Mouse (Mus musculus): Measurements from ENCODE around the gene Cyp2e1. TPM values are rescaled to one million over a fixed set of nuclear protein-coding genes. Genes with fewer than 3 reads are reported as not detected.

Gene Cyp2e1
- polyA plus RNA-seq, 2 experiments = 0.07 to 0.17 TPM

DNA sequence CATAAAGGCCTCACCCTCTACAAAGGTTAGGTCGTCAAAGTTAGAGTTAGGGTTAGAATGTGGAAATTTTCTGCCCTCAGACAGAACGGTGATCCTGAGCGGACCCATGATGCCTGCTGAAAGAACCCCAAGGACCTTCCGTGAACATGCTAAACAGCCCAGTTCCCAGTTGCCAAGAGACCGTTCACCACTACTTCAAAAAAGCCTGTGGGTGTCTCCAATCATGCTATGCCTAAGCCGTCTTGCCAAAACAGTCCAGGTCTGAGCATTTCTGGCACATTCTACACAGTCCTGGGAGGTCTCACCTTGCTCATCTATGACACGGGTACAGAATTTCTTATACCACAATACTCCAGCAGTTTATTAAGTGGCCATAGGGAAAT lies 24.5 kb downstream of the Cyp2e1 start:
- no peak for DNase-seq (ENCODE audit: low read depth in 3 of 3, low spot score in 3 of 3)
- TF ChIP-seq CTCF (IDR thresholded peaks at IDR 0.05; ENCODE audit: low read depth) (no peak), EP300 (IDR thresholded peaks at IDR 0.05; ENCODE audit: low read depth) (no peak)
- H3K36me3 ChIP-seq (replicated peaks; ENCODE audit: control insufficient read depth, insufficient read depth, low read depth) = no peaks in the 10 kb centered on the region
- no peak overlapping the region for H3K4me3 ChIP-seq (ENCODE audit: insufficient read depth in 1 of 2, low read depth in 2 of 2, low read length in 2 of 2)
- H3K9me3 ChIP-seq (ENCODE audit: control insufficient read depth, low read length) = no peaks in the 10 kb centered on the region
- H3K4me1 ChIP-seq (replicated peaks; ENCODE audit: control insufficient read depth in 2 of 2, insufficient read depth in 2 of 2, low read length in 1 of 2) = no peaks in the 10 kb centered on the region
- no peak overlapping the region for H3K4me2 ChIP-seq (ENCODE audit: low read depth)
- H3K27ac ChIP-seq = no peak overlapping the region
- WGBS (ENCODE audit: insufficient replicate concordance) = 62% methylated on average over 7 of the region's 7 CpGs
- no peak overlapping the region for H3K9ac ChIP-seq (replicated peaks)
- H3K27me3 ChIP-seq (ENCODE audit: control insufficient read depth, insufficient read depth, low read length) = no peaks in the 10 kb centered on the region
- no peak for ATAC-seq (ENCODE audit: insufficient read depth)

DNA sequence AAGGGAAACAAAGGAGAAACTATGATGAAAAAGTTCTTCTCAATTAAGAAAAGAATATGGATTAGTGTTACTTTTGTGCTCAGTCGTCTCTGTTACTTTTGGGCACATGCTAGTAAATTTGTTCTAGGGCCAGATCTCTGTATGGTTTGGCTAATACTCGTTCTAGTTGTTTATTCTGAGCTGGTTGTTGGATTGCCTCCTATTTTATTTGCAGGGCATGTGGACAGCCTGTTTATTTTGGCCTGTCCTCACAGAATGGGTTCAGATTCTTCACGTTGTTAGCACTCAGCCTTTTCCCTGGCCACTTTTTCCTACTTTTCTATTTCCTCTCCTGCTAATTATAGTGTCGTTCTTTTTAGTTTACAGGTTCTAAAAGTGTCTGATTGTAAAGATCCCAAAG lies 30.0 kb downstream of the Cyp2e1 start:
- Histone ChIP-seq H3K36me3 (replicated peaks; ENCODE audit: control insufficient read depth, insufficient read depth, low read depth) (no peaks in the 10 kb centered on the region), H3K4me2 (ENCODE audit: low read depth) (no peak overlapping the region), H3K9ac (replicated peaks) (no peak overlapping the region), H3K27ac (no peak overlapping the region), H3K9me3 (ENCODE audit: control insufficient read depth, low read length) (no peaks in the 10 kb centered on the region), H3K27me3 (ENCODE audit: control insufficient read depth, insufficient read depth, low read length) (no peaks in the 10 kb centered on the region), H3K4me3 (ENCODE audit: insufficient read depth in 1 of 2, low read depth in 2 of 2, low read length in 2 of 2) (no peak overlapping the region), H3K4me1 (replicated peaks; ENCODE audit: control insufficient read depth in 2 of 2, insufficient read depth in 2 of 2, low read length in 1 of 2) (no peaks in the 10 kb centered on the region)
- 46% methylated on average over 4 of the region's 4 CpGs for WGBS (ENCODE audit: insufficient replicate concordance)
- TF ChIP-seq CTCF (IDR thresholded peaks at IDR 0.05; ENCODE audit: low read depth) = no peak
- no peak for TF ChIP-seq EP300 (IDR thresholded peaks at IDR 0.05; ENCODE audit: low read depth)
- DNase-seq (ENCODE audit: low read depth in 3 of 3, low spot score in 3 of 3) (no peak), ATAC-seq (ENCODE audit: insufficient read depth) (no peak)

DNA sequence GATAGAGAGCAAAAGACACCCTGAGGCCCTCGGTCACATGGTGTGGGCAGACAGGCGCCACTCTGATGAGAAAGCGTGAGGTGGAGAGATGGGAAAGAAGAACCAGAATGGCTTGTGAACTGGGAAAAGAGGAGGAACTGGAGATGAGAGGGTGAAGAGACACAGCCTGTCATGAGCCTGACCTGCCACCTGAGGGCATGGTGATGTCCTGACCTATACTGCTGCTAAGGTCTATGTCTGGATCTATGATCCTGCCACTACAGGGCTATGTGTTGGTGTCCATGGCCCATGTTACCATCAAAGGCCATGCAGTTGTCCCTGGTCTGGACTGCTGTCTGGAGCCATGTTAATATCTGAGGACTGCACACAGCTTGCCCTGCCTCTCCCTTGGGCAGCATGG lies 34.1 kb downstream of the Cyp2e1 start:
- H3K9me3 ChIP-seq (ENCODE audit: control insufficient read depth, low read length) = no peaks in the 10 kb centered on the region
- TF ChIP-seq EP300 (IDR thresholded peaks at IDR 0.05; ENCODE audit: low read depth) (no peak), CTCF (IDR thresholded peaks at IDR 0.05; ENCODE audit: low read depth) (peak; percentile 31)
- no peak overlapping the region for H3K4me2 ChIP-seq (ENCODE audit: low read depth)
- H3K9ac ChIP-seq (replicated peaks) = no peak overlapping the region
- ATAC-seq (ENCODE audit: insufficient read depth) (no peak), DNase-seq (ENCODE audit: low read depth in 3 of 3, low spot score in 3 of 3) (no peak)
- no peak overlapping the region for H3K4me3 ChIP-seq (ENCODE audit: insufficient read depth in 1 of 2, low read depth in 2 of 2, low read length in 2 of 2)
- no peaks in the 10 kb centered on the region for H3K27me3 ChIP-seq (ENCODE audit: control insufficient read depth, insufficient read depth, low read length)
- no peaks in the 10 kb centered on the region for H3K4me1 ChIP-seq (replicated peaks; ENCODE audit: control insufficient read depth in 2 of 2, insufficient read depth in 2 of 2, low read length in 1 of 2)
- H3K36me3 ChIP-seq (replicated peaks; ENCODE audit: control insufficient read depth, insufficient read depth, low read depth) = no peaks in the 10 kb centered on the region
- WGBS (ENCODE audit: insufficient replicate concordance) = 54% methylated on average over 3 of the region's 3 CpGs
- H3K27ac ChIP-seq = no peak overlapping the region

DNA sequence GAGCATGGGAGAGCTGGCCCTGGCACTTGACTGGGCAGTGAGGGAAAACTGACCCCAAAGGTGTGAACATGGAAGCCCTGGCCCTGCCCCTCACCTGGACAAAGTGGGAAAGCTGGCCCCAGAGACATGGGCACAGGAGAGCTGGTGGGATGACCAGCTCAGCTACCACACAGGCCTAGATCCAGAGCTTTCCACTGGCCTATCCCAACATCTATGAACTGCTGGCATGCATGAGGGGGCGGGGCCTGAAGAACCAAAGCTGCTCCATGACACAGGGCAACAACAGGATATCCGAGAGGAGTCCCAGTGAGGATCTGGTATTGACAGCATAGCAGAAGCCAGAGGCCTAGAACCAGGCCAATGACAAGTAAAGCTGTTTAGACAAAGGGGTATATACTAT lies 34.7 kb downstream of the Cyp2e1 start:
- no peak for ATAC-seq (ENCODE audit: insufficient read depth)
- TF ChIP-seq EP300 (IDR thresholded peaks at IDR 0.05; ENCODE audit: low read depth) (no peak), CTCF (IDR thresholded peaks at IDR 0.05; ENCODE audit: low read depth) (no peak)

DNA sequence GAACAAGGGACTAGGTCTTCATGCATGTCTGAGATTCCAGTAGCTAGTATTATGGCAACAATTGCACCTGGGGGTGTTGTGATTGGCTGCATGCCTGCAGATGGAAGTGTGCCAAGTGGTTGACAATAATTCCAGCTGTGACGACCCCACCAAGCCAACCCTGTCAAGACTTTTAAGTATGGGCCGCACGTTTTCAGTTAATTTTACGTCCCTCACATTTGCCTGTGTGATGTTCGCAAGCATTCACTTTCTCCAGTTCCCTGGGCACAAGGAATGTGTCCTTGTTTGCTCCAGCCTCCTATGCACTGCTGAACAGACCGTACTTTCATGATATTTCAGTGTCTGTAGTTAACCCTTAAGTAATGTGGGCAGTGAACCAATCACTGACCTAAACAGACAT lies 39.1 kb downstream of the Cyp2e1 start:
- no peak for ATAC-seq (ENCODE audit: insufficient read depth)
- H3K9ac ChIP-seq (replicated peaks) = no peak overlapping the region
- DNase-seq (ENCODE audit: low read depth in 3 of 3, low spot score in 3 of 3) = no peak
- WGBS (ENCODE audit: insufficient replicate concordance) = 68% methylated on average over 6 of the region's 6 CpGs
- H3K4me2 ChIP-seq (ENCODE audit: low read depth) = no peak overlapping the region
- no peaks in the 10 kb centered on the region for H3K36me3 ChIP-seq (replicated peaks; ENCODE audit: control insufficient read depth, insufficient read depth, low read depth)
- TF ChIP-seq EP300 (IDR thresholded peaks at IDR 0.05; ENCODE audit: low read depth) (no peak), CTCF (IDR thresholded peaks at IDR 0.05; ENCODE audit: low read depth) (no peak)
- no peaks in the 10 kb centered on the region for H3K9me3 ChIP-seq (ENCODE audit: control insufficient read depth, low read length)
- no peaks in the 10 kb centered on the region for H3K4me1 ChIP-seq (replicated peaks; ENCODE audit: control insufficient read depth in 2 of 2, insufficient read depth in 2 of 2, low read length in 1 of 2)
- no peak overlapping the region for H3K27ac ChIP-seq
- H3K27me3 ChIP-seq (ENCODE audit: control insufficient read depth, insufficient read depth, low read length) = no peaks in the 10 kb centered on the region
- H3K4me3 ChIP-seq (ENCODE audit: insufficient read depth in 1 of 2, low read depth in 2 of 2, low read length in 2 of 2) = no peak overlapping the region

More for the DNA sequence above, 34.7 kb downstream of the Cyp2e1 start:
- no peak overlapping the region for H3K9ac ChIP-seq (replicated peaks)
- no peaks in the 10 kb centered on the region for H3K9me3 ChIP-seq (ENCODE audit: control insufficient read depth, low read length)
- no peak overlapping the region for H3K4me3 ChIP-seq (ENCODE audit: insufficient read depth in 1 of 2, low read depth in 2 of 2, low read length in 2 of 2)
- H3K4me1 ChIP-seq (replicated peaks; ENCODE audit: control insufficient read depth in 2 of 2, insufficient read depth in 2 of 2, low read length in 1 of 2) = no peaks in the 10 kb centered on the region
- no peak for DNase-seq (ENCODE audit: low read depth in 3 of 3, low spot score in 3 of 3)
- H3K36me3 ChIP-seq (replicated peaks; ENCODE audit: control insufficient read depth, insufficient read depth, low read depth) = no peaks in the 10 kb centered on the region
- H3K27ac ChIP-seq = no peak overlapping the region
- no peaks in the 10 kb centered on the region for H3K27me3 ChIP-seq (ENCODE audit: control insufficient read depth, insufficient read depth, low read length)
- H3K4me2 ChIP-seq (ENCODE audit: low read depth) = no peak overlapping the region
- 42% methylated on average over 2 of the region's 2 CpGs for WGBS (ENCODE audit: insufficient replicate concordance)

All from liver, embryonic 14.5 days (tissue).